Mouse (Mus musculus) intestine, embryonic 16.5 days (tissue): ENCODE data around the gene Cd4. TPM values are rescaled to one million over a fixed set of nuclear protein-coding genes. Genes with fewer than 3 reads are reported as not detected.

ENCODE experiments used
- ATAC-seq: fragments of 200-750 bp; cut with Nextera tagmentation; 2 replicates; pipeline ENCODE4 v1.8.0; 2017; ENCODE audit warnings: moderate TSS enrichment, moderate library complexity
- H3K27ac ChIP-seq: fragments of 300-500 bp; sonication (generic); 2 replicates; pipeline ENCODE4 v1.5.1; 2014; ENCODE audit warnings: mild to moderate bottlenecking, low read length
- H3K27me3 ChIP-seq: fragments of 300-500 bp; sonication (generic); replicated peaks from 2 replicates; pipeline ENCODE4 v1.6.1; 2014; ENCODE audit warnings: low read length, control low read depth, mixed read lengths; ENCODE audit not compliant: control insufficient read depth, insufficient read depth
- H3K36me3 ChIP-seq: fragments of 300-500 bp; sonication (generic); 2 replicates; pipeline ENCODE4 v1.6.1; 2014; ENCODE audit warnings: low read length, control low read depth; ENCODE audit not compliant: control insufficient read depth, insufficient read depth
- H3K4me1 ChIP-seq: fragments of 300-500 bp; sonication (generic); 2 replicates; pipeline ENCODE4 v1.6.1; 2014; ENCODE audit warnings: low read length, control low read depth, mixed read lengths; ENCODE audit not compliant: control insufficient read depth, insufficient read depth
- H3K4me2 ChIP-seq: fragments of 300-500 bp; sonication (generic); 2 replicates; pipeline ENCODE4 v1.6.1; 2014; ENCODE audit warnings: low read depth, low read length, control low read depth
- H3K4me3 ChIP-seq: fragments of 300-500 bp; sonication (generic); 2 replicates; pipeline ENCODE4 v1.5.1; 2014; ENCODE audit warnings: mild to moderate bottlenecking, low read length
- H3K9ac ChIP-seq: fragments of 300-500 bp; sonication (generic); 2 replicates; pipeline ENCODE4 v1.6.1; 2014; ENCODE audit warnings: low read depth, low read length
- H3K9me3 ChIP-seq: fragments of 300-500 bp; sonication (generic); 2 replicates; pipeline ENCODE4 v1.6.1; 2016; ENCODE audit warnings: low read length, control low read depth; ENCODE audit not compliant: control insufficient read depth
- WGBS: fragments of 180-500 bp; shearing (Covaris S2); extraction: QIAGEN DNeasy Blood & Tissue Kit; methylation state at CpG from one replicate; pipeline ENCODE4 v1.1.7; 2014; 5-methylcytosine and 5-hydroxymethylcytosine counted together
- polyA plus RNA-seq: library from polyadenylated mRNA; unstranded; fragments of >200 nt; fragmentation: Nextera tagmentation; extraction: Ambion mirVana; gene quantifications from 2 replicates; pipeline ENCODE4 v1.2.1, GENCODE M21; 2015

Gene Cd4
- polyA plus RNA-seq, 1 experiment from 2014 or later: 0.44 TPM

- ATAC-seq: no peak
Measured at GRCm38 (mm10) chr6:124866560-124866959, 21.5 kb downstream of the Cd4 start.

GRCm38 (mm10) chr6:124865766-124866362 is 22.2 kb downstream of the Cd4 start:
- H3K4me3 ChIP-seq: no peak overlapping the region
- peaks cover 9% of the 10 kb centered on the region; the same call in 1 of the 2 replicates for H3K27me3 ChIP-seq
- peaks cover 11% of the 10 kb centered on the region for H3K4me1 ChIP-seq
- H3K9me3 ChIP-seq: no peaks in the 10 kb centered on the region
- H3K4me2 ChIP-seq: no peak overlapping the region
- WGBS: 48% methylated on average over 18 of the region's 18 CpGs
- no peak for ATAC-seq
- H3K27ac ChIP-seq: no peak overlapping the region
- H3K9ac ChIP-seq: no peak overlapping the region
- H3K36me3 ChIP-seq: no peaks in the 10 kb centered on the region

More at GRCm38 (mm10) chr6:124866560-124866959, 21.5 kb downstream of the Cd4 start:
- no peak overlapping the region for H3K27ac ChIP-seq
- WGBS: 66% methylated on average over 6 of the region's 7 CpGs
- H3K4me1 ChIP-seq: peaks cover 11% of the 10 kb centered on the region
- no peak overlapping the region for H3K9ac ChIP-seq
- no peak overlapping the region for H3K4me3 ChIP-seq
- H3K9me3 ChIP-seq: no peaks in the 10 kb centered on the region
- H3K27me3 ChIP-seq: peaks cover 9% of the 10 kb centered on the region; the same call in 1 of the 2 replicates
- H3K4me2 ChIP-seq: no peak overlapping the region
- no peaks in the 10 kb centered on the region for H3K36me3 ChIP-seq

DNA sequence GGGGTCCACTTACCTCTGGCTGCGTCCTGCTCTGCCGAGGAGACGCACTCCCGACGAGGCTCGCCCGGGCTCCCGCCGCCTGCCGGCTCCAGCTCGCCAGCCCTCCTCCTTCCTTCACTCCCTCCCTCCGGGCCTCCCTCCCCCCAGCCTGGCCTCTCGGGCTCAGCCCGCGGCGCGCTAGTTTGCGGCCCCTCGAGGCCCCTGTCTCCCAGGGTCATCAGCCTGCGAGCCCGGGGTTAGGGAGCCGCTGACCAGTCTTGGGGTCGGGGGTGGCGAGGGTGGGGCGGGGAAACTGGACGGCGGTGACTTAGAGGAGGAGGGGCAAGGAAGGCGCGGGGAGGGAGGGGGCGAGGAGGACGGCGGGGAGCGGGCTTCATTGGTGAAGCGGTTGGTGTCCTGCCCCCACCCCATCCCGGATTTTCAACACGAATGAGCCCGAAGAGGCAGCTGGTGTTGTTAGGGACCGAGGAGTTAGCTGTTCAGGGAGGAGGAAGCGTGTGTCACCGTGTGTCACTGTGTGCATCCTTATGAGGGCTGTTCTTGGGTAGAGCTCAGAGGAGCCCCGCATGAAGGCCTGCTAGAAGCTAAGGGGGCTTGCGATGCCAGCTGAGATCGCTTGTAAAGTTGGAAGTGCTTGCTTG is 24.2 kb downstream of the Cd4 start, which contains the start of gene Gpr162:
Gene Gpr162 (minus strand): TSS at position 326 of the 641 bp plus-strand sequence.
- peaks cover 16% of the 10 kb centered on the region; the same call in 1 of the 2 replicates for H3K27me3 ChIP-seq
- WGBS: under 1% methylated on average over 37 of the region's 43 CpGs
- H3K9me3 ChIP-seq: no peaks in the 10 kb centered on the region
- H3K4me1 ChIP-seq: peaks cover 11% of the 10 kb centered on the region
- peak within 1 kb of the TSS; percentile 99 for H3K4me2 ChIP-seq
- H3K4me3 ChIP-seq: peak within 1 kb of the TSS; percentile 62
- ATAC-seq: peak; percentile 81
- peak within 1 kb of the TSS; percentile 77 for H3K9ac ChIP-seq
- H3K27ac ChIP-seq: no peak within 1 kb of the TSS
- no peaks in the 10 kb centered on the region for H3K36me3 ChIP-seq

GRCm38 (mm10) chr6:124863125-124863657 is 24.8 kb downstream of the Cd4 start:
- Histone ChIP-seq H3K4me3 (peak overlapping the region; percentile 62), H3K9ac (peak overlapping the region; percentile 77), H3K9me3 (no peaks in the 10 kb centered on the region), H3K4me1 (peaks cover 13% of the 10 kb centered on the region), H3K27me3 (peaks cover 16% of the 10 kb centered on the region; the same call in 1 of the 2 replicates), H3K36me3 (no peaks in the 10 kb centered on the region), H3K4me2 (peak overlapping the region; percentile 99), H3K27ac (no peak overlapping the region)
- WGBS: 3% methylated on average over 11 of the region's 16 CpGs
- no peak; the same call in 1 of the 2 replicates for ATAC-seq

GRCm38 (mm10) chr6:124862406-124863124 is 25.5 kb downstream of the Cd4 start:
- H3K36me3 ChIP-seq: no peaks in the 10 kb centered on the region
- no peak for ATAC-seq
- H3K4me1 ChIP-seq: peaks cover 17% of the 10 kb centered on the region
- H3K27me3 ChIP-seq: peaks cover 19% of the 10 kb centered on the region; the same call in 1 of the 2 replicates
- no peak overlapping the region for H3K27ac ChIP-seq
- H3K4me3 ChIP-seq: peak overlapping the region; percentile 62
- H3K4me2 ChIP-seq: peak overlapping the region; percentile 99
- peak overlapping the region; percentile 77; the same call in 1 of the 2 replicates for H3K9ac ChIP-seq
- H3K9me3 ChIP-seq: no peaks in the 10 kb centered on the region
- WGBS: 17% methylated on average over 8 of the region's 8 CpGs

GRCm38 (mm10) chr6:124861802-124862201 is 26.2 kb downstream of the Cd4 start:
- no peak overlapping the region for H3K4me3 ChIP-seq
- no peak overlapping the region for H3K27ac ChIP-seq
- peaks cover 17% of the 10 kb centered on the region for H3K4me1 ChIP-seq
- 42% methylated on average over 3 of the region's 3 CpGs for WGBS
- H3K9me3 ChIP-seq: no peaks in the 10 kb centered on the region
- ATAC-seq: no peak
- H3K36me3 ChIP-seq: no peaks in the 10 kb centered on the region
- peaks cover 20% of the 10 kb centered on the region; the same call in 1 of the 2 replicates for H3K27me3 ChIP-seq
- no peak overlapping the region for H3K4me2 ChIP-seq
- H3K9ac ChIP-seq: no peak overlapping the region

DNA sequence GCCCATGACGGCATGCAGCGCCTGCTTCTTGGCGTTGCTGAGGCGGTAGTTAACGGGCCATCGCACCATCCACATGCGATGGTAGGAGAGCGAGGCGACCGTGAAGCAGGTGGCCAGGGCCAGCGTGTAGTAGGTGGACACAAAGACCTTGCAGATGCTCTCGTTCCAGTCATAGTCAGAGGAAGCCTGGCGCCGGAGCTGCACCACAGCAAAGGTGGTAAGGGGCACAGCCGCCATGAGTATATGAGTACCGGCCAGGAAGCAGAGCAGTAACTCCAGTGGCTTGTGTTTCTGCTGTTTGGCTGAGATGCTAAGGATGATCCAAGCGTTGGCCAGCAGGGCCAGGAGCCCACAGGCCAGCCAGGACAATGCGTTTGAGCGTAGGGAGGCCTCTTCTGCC is 26.8 kb downstream of the Cd4 start:
- no peaks in the 10 kb centered on the region for H3K36me3 ChIP-seq
- no peak overlapping the region for H3K4me3 ChIP-seq
- no peaks in the 10 kb centered on the region for H3K9me3 ChIP-seq
- no peak for ATAC-seq
- H3K4me1 ChIP-seq: peaks cover 17% of the 10 kb centered on the region
- no peak overlapping the region for H3K27ac ChIP-seq
- peaks cover 20% of the 10 kb centered on the region; the same call in 1 of the 2 replicates for H3K27me3 ChIP-seq
- no peak overlapping the region for H3K9ac ChIP-seq
- WGBS: 74% methylated on average over 19 of the region's 19 CpGs
- no peak overlapping the region for H3K4me2 ChIP-seq

GRCm38 (mm10) chr6:124860511-124860910 is 27.5 kb downstream of the Cd4 start:
- no peak for ATAC-seq
- peaks cover 20% of the 10 kb centered on the region; the same call in 1 of the 2 replicates for H3K27me3 ChIP-seq
- no peaks in the 10 kb centered on the region for H3K9me3 ChIP-seq
- H3K4me1 ChIP-seq: peaks cover 23% of the 10 kb centered on the region
- no peak overlapping the region for H3K9ac ChIP-seq
- H3K27ac ChIP-seq: no peak overlapping the region
- no peak overlapping the region for H3K4me3 ChIP-seq
- H3K36me3 ChIP-seq: no peaks in the 10 kb centered on the region
- 86% methylated on average over 9 of the region's 9 CpGs for WGBS
- H3K4me2 ChIP-seq: no peak overlapping the region

GRCm38 (mm10) chr6:124859725-124860124 is 28.3 kb downstream of the Cd4 start:
- peaks cover 23% of the 10 kb centered on the region for H3K4me1 ChIP-seq
- H3K4me3 ChIP-seq: no peak overlapping the region
- H3K36me3 ChIP-seq: no peaks in the 10 kb centered on the region
- peaks cover 18% of the 10 kb centered on the region; the same call in 1 of the 2 replicates for H3K27me3 ChIP-seq
- H3K27ac ChIP-seq: no peak overlapping the region
- H3K4me2 ChIP-seq: no peak overlapping the region
- peak; percentile 22; the same call in 1 of the 2 replicates for ATAC-seq
- 9% methylated on average over 12 of the region's 12 CpGs for WGBS
- no peaks in the 10 kb centered on the region for H3K9me3 ChIP-seq
- peak overlapping the region; percentile 20; the same call in 1 of the 2 replicates for H3K9ac ChIP-seq
